Mouse (Mus musculus) adrenal gland, postnatal 25 days (tissue): Measurements from ENCODE around the gene Ms4a4a. TPM values are rescaled to one million over a fixed set of nuclear protein-coding genes. Genes with fewer than 3 reads are reported as not detected.

Experiments
- DNase-seq: peaks from one replicate; pipeline ENCODE4 v3.0.0; 2021; ENCODE audit warnings: mixed read lengths
- total RNA-seq: library from RNA; stranded (reverse); gene quantifications from 2 replicates; pipeline ENCODE4 v1.2.3, GENCODE M21; 2021

Gene Ms4a4a
- total RNA-seq, 1 experiment from 2014 or later: 3.4 TPM

- DNase-seq: no peak
Measured at GRCm38 (mm10) chr19:11435058-11435834, 59.9 kb downstream of the Ms4a4a start.

Other genes with a start within 250 kb of the Ms4a4a start
- gene 1700017D01Rik, start 244.6 kb upstream of the Ms4a4a start, total RNA-seq: not detected in 2 replicates
- gene 1700025F22Rik, start 210.2 kb upstream of the Ms4a4a start, total RNA-seq: not detected in 2 replicates
- gene Ms4a13, start 178.8 kb upstream of the Ms4a4a start, total RNA-seq: not detected in 2 replicates
- gene Ms4a12, start 143.1 kb upstream of the Ms4a4a start, total RNA-seq: not detected in 2 replicates
- 0.33 TPM in 1 of 2 replicates, not detected in the other for gene Ms4a1, start 109.3 kb upstream of the Ms4a4a start, total RNA-seq
- not detected in 2 replicates for gene Ms4a5, start 91.7 kb upstream of the Ms4a4a start, total RNA-seq
- 0.24 TPM in 1 of 2 replicates, not detected in the other for gene Ms4a14, start 61.1 kb upstream of the Ms4a4a start, total RNA-seq
- gene Ms4a7, start 39.4 kb upstream of the Ms4a4a start, total RNA-seq: 1.4 TPM in 1 of 2 replicates, not detected in the other
- gene Ms4a4c, start 29.2 kb downstream of the Ms4a4a start, total RNA-seq: 1.2 TPM in 1 of 2 replicates, not detected in the other
- gene Ms4a4b, start 68.0 kb downstream of the Ms4a4a start, total RNA-seq: 0.94 TPM in 1 of 2 replicates, not detected in the other
- gene Ms4a6c, start 93.8 kb downstream of the Ms4a4a start, total RNA-seq: 4.0 and 4.5 TPM in 2 replicates
- gene Gm8369, start 110.4 kb downstream of the Ms4a4a start, total RNA-seq: 0.33 and 0.76 TPM in 2 replicates
- gene Ms4a6b, start 141.0 kb downstream of the Ms4a4a start, total RNA-seq: 2.4 and 5.6 TPM in 2 replicates
- gene Ms4a4d, start 161.3 kb downstream of the Ms4a4a start, total RNA-seq: 0.61 and 1.0 TPM in 2 replicates
- 2.2 and 2.3 TPM in 2 replicates for gene Ms4a6d, start 229.3 kb downstream of the Ms4a4a start, total RNA-seq
- gene Ms4a2, start 248.2 kb downstream of the Ms4a4a start, total RNA-seq: not detected in 2 replicates